Mouse (Mus musculus) MEL (cell line): Measurements from ENCODE around the gene Top1. TPM values are rescaled to one million over a fixed set of nuclear protein-coding genes. Genes with fewer than 3 reads are reported as not detected.

ENCODE experiments used
- DNase-seq: peaks from one replicate; pipeline ENCODE4 v3.0.0; 2011; ENCODE audit warnings: low read depth, low spot score
- H3K27ac ChIP-seq: 2 replicates; pipeline ENCODE4 v1.5.1; 2012; ENCODE audit warnings: low read depth, mild to moderate bottlenecking, control low read depth, low read length, moderate library complexity; ENCODE audit not compliant: control insufficient read depth
- H3K27me3 ChIP-seq, 2 experiments: fragments of 150-350 bp in 1 of 2; sonication (generic) in 1 of 2; 2 replicates each; pipeline ENCODE4 v1.6.1; 2012; ENCODE audit warnings: low read length in 2 of 2, mild to moderate bottlenecking in 2 of 2, improper control_type of control experiment in 1 of 2, moderate library complexity in 1 of 2; ENCODE audit not compliant: insufficient read depth in 2 of 2, control insufficient read depth in 1 of 2
- H3K36me3 ChIP-seq, 2 experiments: 2 replicates each; pipeline ENCODE4 v1.6.1; 2012 to 2014; ENCODE audit warnings: low read length in 2 of 2, improper control_type of control experiment in 1 of 2, inconsistent platforms in 1 of 2, mild to moderate bottlenecking in 1 of 2; ENCODE audit not compliant: insufficient read depth in 2 of 2, control insufficient read depth in 1 of 2
- H3K4me1 ChIP-seq, 2 experiments: fragments of 150-350 bp in 1 of 2; sonication (generic) in 1 of 2; 2 replicates each; pipeline ENCODE4 v1.6.1; 2012; ENCODE audit warnings: low read length in 2 of 2, improper control_type of control experiment in 1 of 2, mild to moderate bottlenecking in 1 of 2; ENCODE audit not compliant: insufficient read depth in 2 of 2, control insufficient read depth in 1 of 2
- H3K4me3 ChIP-seq, 2 experiments: fragments of 150-350 bp in 1 of 2; sonication (generic) in 1 of 2; 2 replicates each; pipeline ENCODE4 v1.5.1; 2012; ENCODE audit warnings: low read depth in 2 of 2, low read length in 2 of 2, mild to moderate bottlenecking in 2 of 2, moderate library complexity in 2 of 2, control low read depth in 1 of 2, improper control_type of control experiment in 1 of 2; ENCODE audit not compliant: control insufficient read depth in 1 of 2, insufficient read depth in 1 of 2
- H3K79me2 ChIP-seq: 2 replicates; pipeline ENCODE4 v1.6.1; 2012; ENCODE audit warnings: mild to moderate bottlenecking, low read length, moderate library complexity; ENCODE audit not compliant: control insufficient read depth, poor library complexity, insufficient read depth
- H3K9ac ChIP-seq: 2 replicates; pipeline ENCODE4 v1.6.1; 2012; ENCODE audit warnings: low read depth, mild to moderate bottlenecking, control low read depth, low read length, moderate library complexity; ENCODE audit not compliant: control insufficient read depth, poor library complexity, severe bottlenecking
- H3K9me3 ChIP-seq: fragments of 150-350 bp; sonication (generic); replicated peaks from 2 replicates; pipeline ENCODE4 v1.6.1; 2012; ENCODE audit warnings: mild to moderate bottlenecking, low read length, improper control_type of control experiment, moderate library complexity; ENCODE audit not compliant: insufficient read depth
- BHLHE40 ChIP-seq: IDR thresholded peaks from 2 replicates; pipeline ENCODE4 v1.6.1; 2012; ENCODE audit warnings: low read depth, mild to moderate bottlenecking, inconsistent platforms, low read length, improper control_type of control experiment, borderline replicate concordance
- CHD2 ChIP-seq: IDR thresholded peaks from 2 replicates; pipeline ENCODE4 v1.6.1; 2011; ENCODE audit warnings: low read length, improper control_type of control experiment
- CTCF ChIP-seq, 3 experiments: IDR thresholded peaks in 2 of 3; conservative IDR thresholded peaks in 1 of 3; 2 replicates each; pipeline ENCODE4 v1.5.1; 2011 to 2012; ENCODE audit warnings: low read length in 3 of 3, low read depth in 2 of 3, mild to moderate bottlenecking in 2 of 3, improper control_type of control experiment in 1 of 3, inconsistent platforms in 1 of 3, mixed read lengths in 1 of 3, moderate library complexity in 1 of 3; ENCODE audit not compliant: control insufficient read depth in 1 of 3, insufficient read depth in 1 of 3, poor library complexity in 1 of 3, severe bottlenecking in 1 of 3
- JUND ChIP-seq: IDR thresholded peaks from 2 replicates; pipeline ENCODE4 v1.6.1; 2011; ENCODE audit warnings: low read depth, mild to moderate bottlenecking, improper control_type of control experiment, low read length
- KAT2A ChIP-seq: conservative IDR thresholded peaks from 2 replicates; pipeline ENCODE4 v1.6.1; 2012; ENCODE audit warnings: low read depth, low read length, improper control_type of control experiment, inconsistent platforms
- MAFK ChIP-seq: IDR thresholded peaks from 2 replicates; pipeline ENCODE4 v1.6.1; 2011; ENCODE audit warnings: low read depth, mild to moderate bottlenecking, low read length, improper control_type of control experiment, borderline replicate concordance
- MEF2A ChIP-seq: IDR thresholded peaks from 2 replicates; pipeline ENCODE4 v1.6.1; 2014; ENCODE audit warnings: low read depth, mild to moderate bottlenecking, inconsistent platforms, low read length, improper control_type of control experiment; ENCODE audit not compliant: poor library complexity, insufficient replicate concordance, severe bottlenecking; ENCODE audit errors: extremely low read depth
- MYB ChIP-seq: IDR thresholded peaks from 2 replicates; pipeline ENCODE4 v1.6.1; 2011; ENCODE audit warnings: mild to moderate bottlenecking, low read depth, low read length, improper control_type of control experiment
- MYC ChIP-seq: IDR thresholded peaks from 2 replicates; pipeline ENCODE4 v1.6.1; 2011; ENCODE audit warnings: low read depth, mild to moderate bottlenecking, low read length, improper control_type of control experiment, moderate library complexity
- NELFE ChIP-seq: IDR thresholded peaks from 2 replicates; pipeline ENCODE4 v1.6.1; 2011; ENCODE audit warnings: low read depth, low read length, improper control_type of control experiment
- POLR2A ChIP-seq, 2 experiments: IDR thresholded peaks; 2 replicates each; pipeline ENCODE4 v1.6.1; 2011 to 2012; ENCODE audit warnings: low read length in 2 of 2, mild to moderate bottlenecking in 2 of 2, control low read depth in 1 of 2, improper control_type of control experiment in 1 of 2, low read depth in 1 of 2, moderate library complexity in 1 of 2; ENCODE audit not compliant: control insufficient read depth in 1 of 2, insufficient read depth in 1 of 2, poor library complexity in 1 of 2
- POLR2AphosphoS2 ChIP-seq: IDR thresholded peaks from 2 replicates; pipeline ENCODE4 v1.6.1; 2011; ENCODE audit warnings: low read length, improper control_type of control experiment
- POLR2AphosphoS5 ChIP-seq: IDR thresholded peaks from 2 replicates; pipeline ENCODE4 v1.6.1; 2012; ENCODE audit warnings: low read depth, borderline replicate concordance, mild to moderate bottlenecking, inconsistent platforms, low read length, moderate library complexity, mixed read lengths
- RCOR1 ChIP-seq: IDR thresholded peaks from 2 replicates; pipeline ENCODE4 v1.6.1; 2012; ENCODE audit warnings: low read depth, mild to moderate bottlenecking, inconsistent platforms, low read length, improper control_type of control experiment
- SIN3A ChIP-seq: IDR thresholded peaks from 2 replicates; pipeline ENCODE4 v1.6.1; 2012; ENCODE audit warnings: low read length, improper control_type of control experiment, inconsistent platforms
- SMC3 ChIP-seq: IDR thresholded peaks from 2 replicates; pipeline ENCODE4 v1.6.1; 2011; ENCODE audit warnings: low read depth, low read length, improper control_type of control experiment
- TAL1 ChIP-seq: IDR thresholded peaks from 2 replicates; pipeline ENCODE4 v1.6.1; 2012; ENCODE audit warnings: mild to moderate bottlenecking, inconsistent platforms, low read length, moderate library complexity, mixed read lengths
- UBTF ChIP-seq: IDR thresholded peaks from 2 replicates; pipeline ENCODE4 v1.6.1; 2012; ENCODE audit warnings: low read depth, mild to moderate bottlenecking, inconsistent platforms, low read length, improper control_type of control experiment, moderate library complexity, borderline replicate concordance; ENCODE audit not compliant: insufficient read depth
- USF2 ChIP-seq, 2 experiments: IDR thresholded peaks; 2 replicates each; pipeline ENCODE4 v1.6.1; 2011 to 2012; ENCODE audit warnings: improper control_type of control experiment in 2 of 2, low read length in 2 of 2, borderline replicate concordance in 1 of 2, inconsistent platforms in 1 of 2, low read depth in 1 of 2, mild to moderate bottlenecking in 1 of 2; ENCODE audit not compliant: insufficient read depth in 1 of 2
- ZMIZ1 ChIP-seq: IDR thresholded peaks from 2 replicates; pipeline ENCODE4 v1.6.1; 2012; ENCODE audit warnings: low read depth, mild to moderate bottlenecking, inconsistent platforms, low read length, improper control_type of control experiment, moderate library complexity
- ZNF384 ChIP-seq: IDR thresholded peaks from 2 replicates; pipeline ENCODE4 v1.6.1; 2012; ENCODE audit warnings: low read depth, mild to moderate bottlenecking, inconsistent platforms, low read length, improper control_type of control experiment
- polyA plus RNA-seq, 2 experiments: library from polyadenylated mRNA; stranded (reverse) in 1 of 2; unstranded in 1 of 2; fragments of >175 nt in 1 of 2; fragments of >200 nt in 1 of 2; gene quantifications; 2 replicates each; pipeline versions ENCODE4 v1.2.1 to v1.2.4; 2012; ENCODE audit warnings: low replicate concordance in 2 of 2, low read depth in 1 of 2; ENCODE audit not compliant: insufficient read length in 2 of 2, insufficient read depth in 1 of 2, missing spikeins in 1 of 2
- total RNA-seq: library from RNA; depleted of rRNA; stranded (reverse); fragments of 300-350 nt; gene quantifications from 2 replicates; pipeline ENCODE4 v1.2.3, GENCODE M21; 2012

Gene Top1
- total and polyA plus RNA-seq, 3 experiments: 33.5 to 123 (median 73.3) TPM

DNA sequence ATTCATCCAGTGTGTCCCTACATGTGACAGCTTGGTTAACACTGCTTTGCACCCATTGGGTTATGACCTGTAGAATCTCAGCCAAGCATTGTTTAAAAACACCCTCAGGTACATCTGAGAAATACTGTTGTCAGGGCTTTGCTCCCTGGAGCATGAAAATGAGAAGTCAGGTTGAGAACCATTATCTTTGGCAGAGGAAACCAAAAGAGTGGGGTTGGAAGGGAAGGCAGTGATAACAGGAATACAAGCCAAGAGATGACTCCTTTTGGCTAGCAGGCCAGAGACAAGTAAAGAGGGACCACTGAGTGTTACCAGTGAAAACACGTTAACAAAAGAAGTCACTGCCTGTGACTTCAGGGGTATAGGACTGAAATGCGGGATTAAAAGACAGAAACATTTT, 118.7 kb downstream of the Top1 start (continued):
- TF ChIP-seq UBTF (no peak), MYC (no peak), TAL1 (no peak), MYB (no peak), CHD2 (no peak), NELFE (no peak), POLR2AphosphoS5 (no peak), RCOR1 (peak; percentile 91)

DNA sequence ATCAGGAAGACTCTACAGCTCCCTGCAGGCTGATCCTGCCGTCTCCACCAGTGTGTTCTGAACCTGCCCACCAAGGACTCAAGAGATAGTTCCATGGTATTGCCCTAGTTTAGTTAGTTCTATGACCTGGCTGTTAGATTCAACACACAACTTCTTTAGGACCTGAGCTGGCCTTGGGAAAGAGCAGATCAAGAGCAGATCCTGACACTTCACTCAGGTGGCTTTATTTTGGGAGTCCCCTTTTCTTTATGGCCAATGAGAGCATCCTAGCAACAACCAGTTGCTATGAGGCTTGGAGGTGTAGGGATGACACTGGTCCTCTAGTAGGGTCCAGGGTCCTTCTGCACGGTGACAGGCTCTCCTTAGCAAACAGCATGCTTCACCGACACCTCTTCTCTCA, 119.4 kb downstream of the Top1 start:
- Histone ChIP-seq H3K4me3 (no peak overlapping the region), H3K79me2 (no peaks in the 10 kb centered on the region), H3K9ac (no peak overlapping the region), H3K9me3 (no peaks in the 10 kb centered on the region), H3K4me1 (peaks cover 6 to 16% of the 10 kb centered on the region in 2 experiments), H3K36me3 (peaks cover 0 to 11% of the 10 kb centered on the region in 2 experiments; a peak in 2 of 4 replicates), H3K27ac (no peak overlapping the region), H3K27me3 (no peaks in the 10 kb centered on the region)
- TF ChIP-seq CTCF (IDR thresholded peaks at IDR 0.05 in 2 of 3, conservative IDR thresholded peaks at IDR 0.05 in 1 of 3; ENCODE audit: control insufficient read depth in 1 of 3, insufficient read depth in 1 of 3, low read depth in 2 of 3, low read length in 3 of 3, poor library complexity in 1 of 3, severe bottlenecking in 1 of 3) (no peak), TAL1 (no peak), RCOR1 (no peak), NELFE (no peak), JUND (no peak), POLR2AphosphoS5 (no peak), SIN3A (no peak), BHLHE40 (no peak), SMC3 (no peak), ZNF384 (no peak), POLR2AphosphoS2 (no peak), USF2 (IDR thresholded peaks at IDR 0.05; ENCODE audit: borderline replicate concordance in 1 of 2, insufficient read depth in 1 of 2, low read depth in 1 of 2, low read length in 2 of 2) (no peak), KAT2A (no peak)
- DNase-seq: no peak

DNA sequence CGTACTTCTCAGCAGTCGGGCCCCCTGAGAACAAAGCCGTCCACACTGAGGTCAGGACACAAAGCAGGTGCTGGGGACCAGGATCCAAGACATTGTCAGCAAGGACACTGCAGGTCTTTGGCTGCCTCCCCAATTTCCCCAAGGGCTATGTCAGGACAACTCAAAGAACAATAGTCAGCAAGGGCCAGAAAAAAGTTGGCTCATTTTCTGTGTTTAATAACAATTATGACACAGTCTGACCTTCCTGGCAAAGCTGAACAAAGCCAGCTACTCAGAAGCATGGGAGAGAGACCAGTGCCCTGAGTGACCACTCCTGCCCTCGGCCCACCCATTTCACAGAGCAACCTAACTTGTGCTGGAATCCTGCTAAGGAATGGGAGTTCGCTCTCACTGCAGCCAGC, 120.7 kb downstream of the Top1 start:
- H3K27ac ChIP-seq: no peak overlapping the region
- H3K4me1 ChIP-seq: peaks cover 6 to 16% of the 10 kb centered on the region in 2 experiments
- peaks cover 0 to 11% of the 10 kb centered on the region in 2 experiments; a peak in 2 of 4 replicates for H3K36me3 ChIP-seq
- no peaks in the 10 kb centered on the region for H3K79me2 ChIP-seq
- no peaks in the 10 kb centered on the region for H3K9me3 ChIP-seq
- no peak overlapping the region for H3K4me3 ChIP-seq
- no peak for DNase-seq
- TF ChIP-seq MAFK (no peak), POLR2AphosphoS2 (no peak), TAL1 (no peak), KAT2A (no peak), MEF2A (no peak), MYB (no peak), SIN3A (no peak), CHD2 (no peak), POLR2A (IDR thresholded peaks at IDR 0.05; ENCODE audit: control insufficient read depth in 1 of 2, insufficient read depth in 1 of 2, low read depth in 1 of 2, low read length in 2 of 2, poor library complexity in 1 of 2) (no peak), RCOR1 (no peak), CTCF (IDR thresholded peaks at IDR 0.05 in 2 of 3, conservative IDR thresholded peaks at IDR 0.05 in 1 of 3; ENCODE audit: control insufficient read depth in 1 of 3, insufficient read depth in 1 of 3, low read depth in 2 of 3, low read length in 3 of 3, poor library complexity in 1 of 3, severe bottlenecking in 1 of 3) (no peak), ZMIZ1 (no peak), POLR2AphosphoS5 (no peak)
- H3K27me3 ChIP-seq: no peaks in the 10 kb centered on the region
- no peak overlapping the region for H3K9ac ChIP-seq
